Mouse (Mus musculus): ENCODE data around the gene Col12a1. TPM values are rescaled to one million over a fixed set of nuclear protein-coding genes. Genes with fewer than 3 reads are reported as not detected.
"Not testable (repeated sequence)": the region's sequence is repeated elsewhere in the genome, so short reads cannot be mapped to it uniquely, and the experiment has no call there.

Col12a1 gene
- total and polyA plus RNA-seq, 3 experiments, result 0.07 to 0.46 (median 0.21) TPM

DNA sequence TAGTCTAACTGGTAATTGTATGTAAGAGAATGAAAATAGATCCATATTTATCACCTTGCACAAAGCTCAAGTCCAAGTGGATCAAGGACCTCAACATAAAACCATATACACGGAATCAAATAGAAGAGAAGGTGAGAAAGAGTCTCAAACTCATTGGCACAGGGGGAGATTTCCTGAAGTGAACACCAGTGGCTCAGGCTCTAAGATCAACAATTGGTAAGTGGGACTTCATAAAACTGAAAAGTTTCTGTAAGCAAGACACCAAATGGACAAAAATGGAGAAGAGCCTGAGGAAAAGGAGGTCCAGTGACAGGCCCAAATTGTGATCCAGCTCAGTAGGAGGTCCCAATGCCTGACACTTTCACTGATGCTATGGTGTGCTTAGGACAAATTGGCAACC, 49.8 kb downstream of the Col12a1 start:
- H3K4me1 ChIP-seq (ENCODE audit: control insufficient read depth in 1 of 2, insufficient read depth in 2 of 2); in situ Hi-C loops (cut with MboI; ENCODE audit: low pct_ligation_motif_present, low pct_unique_long_range_greater_than_20kb, low sequenced_read_pairs); H3K4me3 ChIP-seq (replicated peaks in 1 of 3; ENCODE audit: low read depth in 2 of 3, low read length in 2 of 3, poor library complexity in 1 of 3); H3K79me2 ChIP-seq (replicated peaks; ENCODE audit: control insufficient read depth, extremely low read depth, insufficient read depth, poor library complexity, severe bottlenecking); H3K4me2 ChIP-seq (ENCODE audit: insufficient read depth, low read depth, poor library complexity, severe bottlenecking); H3K27ac ChIP-seq (ENCODE audit: insufficient read depth, low read depth); H3K9ac ChIP-seq (ENCODE audit: insufficient read depth, low read depth); H3K9me3 ChIP-seq (replicated peaks; ENCODE audit: low read length); H3K36me3 ChIP-seq (replicated peaks in 1 of 2; ENCODE audit: control insufficient read depth in 1 of 2, insufficient read depth in 1 of 2, low read length in 1 of 2); DNase-seq (ENCODE audit: extremely low read depth); H3K27me3 ChIP-seq (replicated peaks); dilution Hi-C loops (cut with MboI; ENCODE audit: extremely low pct_ligation_motif_present, extremely low pct_unique_long_range_greater_than_20kb, low sequenced_read_pairs): not testable (repeated sequence)

DNA sequence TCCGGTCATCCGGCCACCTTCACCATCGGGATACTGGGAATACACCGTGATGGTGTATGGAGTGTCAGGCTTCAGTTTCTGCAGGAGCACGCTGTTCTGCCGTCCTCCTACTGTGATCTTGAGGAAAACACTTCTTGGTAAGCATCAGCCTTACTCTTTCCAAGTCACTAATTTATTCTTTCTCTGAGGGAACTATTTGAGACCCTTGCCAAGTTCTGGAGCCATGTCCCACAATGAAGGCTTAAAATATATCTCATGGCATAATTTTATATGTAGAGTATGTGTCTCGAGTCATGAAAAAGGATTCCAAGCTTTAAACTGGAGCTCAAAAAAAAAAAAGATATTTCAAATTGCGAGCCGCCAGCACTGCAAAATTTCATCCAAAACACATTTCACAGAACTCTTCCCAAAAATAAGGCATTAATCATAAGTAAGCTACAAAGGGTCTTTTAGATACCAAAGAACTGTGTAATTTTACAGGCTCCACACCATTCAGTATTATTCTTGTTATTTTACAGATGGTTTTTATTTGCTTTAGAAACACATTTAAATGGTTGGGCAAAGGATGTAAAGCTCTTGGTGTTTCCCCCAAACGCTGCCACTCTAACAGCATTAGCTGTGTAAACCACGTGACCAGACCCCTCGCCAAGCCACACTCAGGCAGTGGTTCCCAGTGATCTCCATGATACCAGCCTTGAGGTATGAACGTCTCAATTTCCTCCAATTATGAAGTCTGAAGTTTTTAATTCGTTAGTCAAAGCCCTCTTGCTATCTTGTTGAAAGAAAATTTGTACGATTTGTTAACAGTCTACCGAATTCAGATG, 65.1 kb downstream of the Col12a1 start:
- H3K27me3 ChIP-seq (replicated peaks), result no peaks in the 10 kb centered on the region
- no peak overlapping the region for H3K4me3 ChIP-seq (replicated peaks in 1 of 3; ENCODE audit: low read depth in 2 of 3, low read length in 2 of 3, poor library complexity in 1 of 3)
- no peaks in the 10 kb centered on the region for H3K79me2 ChIP-seq (replicated peaks; ENCODE audit: control insufficient read depth, extremely low read depth, insufficient read depth, poor library complexity, severe bottlenecking)
- H3K9me3 ChIP-seq (replicated peaks; ENCODE audit: low read length), result no peaks in the 10 kb centered on the region
- H3K27ac ChIP-seq (ENCODE audit: insufficient read depth, low read depth), result no peak overlapping the region
- DNase-seq (ENCODE audit: extremely low read depth), result no peak
- H3K36me3 ChIP-seq (replicated peaks in 1 of 2; ENCODE audit: control insufficient read depth in 1 of 2, insufficient read depth in 1 of 2, low read length in 1 of 2), result no peaks in the 10 kb centered on the region
- peak; percentile 29 for TF ChIP-seq USF1 (IDR thresholded peaks at IDR 0.05; ENCODE audit: low read depth, low read length)
- no peak for TF ChIP-seq PAX5 (IDR thresholded peaks at IDR 0.05; ENCODE audit: low read length)
- dilution Hi-C loops (cut with MboI; ENCODE audit: extremely low pct_ligation_motif_present, extremely low pct_unique_long_range_greater_than_20kb, low sequenced_read_pairs) (no loop called here), in situ Hi-C loops (cut with MboI; ENCODE audit: low pct_ligation_motif_present, low pct_unique_long_range_greater_than_20kb, low sequenced_read_pairs) (no loop called here)
- no peak overlapping the region for H3K9ac ChIP-seq (ENCODE audit: insufficient read depth, low read depth)
- H3K4me2 ChIP-seq (ENCODE audit: insufficient read depth, low read depth, poor library complexity, severe bottlenecking), result no peak overlapping the region
- peaks cover under 1 to 14% of the 10 kb centered on the region in 2 experiments; a peak in 2 of 4 replicates for H3K4me1 ChIP-seq (ENCODE audit: control insufficient read depth in 1 of 2, insufficient read depth in 2 of 2)

DNA sequence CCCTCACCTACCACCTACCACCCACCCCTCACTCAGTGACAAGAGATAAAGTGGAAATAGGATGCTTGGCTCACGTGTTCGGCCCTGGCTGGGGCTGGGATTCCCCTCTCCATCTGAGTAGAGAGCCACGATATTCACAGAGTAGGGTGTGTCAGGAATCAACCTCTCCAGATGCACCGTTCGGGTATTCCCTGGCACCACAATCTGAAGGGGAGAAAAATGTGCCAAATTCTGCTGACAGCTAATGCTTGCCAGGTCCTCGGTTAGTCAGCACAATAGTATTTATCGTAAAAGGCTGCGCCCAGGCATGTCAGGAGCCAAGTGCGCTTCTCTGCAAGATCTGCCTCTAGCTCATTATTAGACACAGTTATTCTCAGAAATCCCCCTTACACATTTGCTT, 70.0 kb downstream of the Col12a1 start:
- H3K36me3 ChIP-seq (replicated peaks in 1 of 2; ENCODE audit: control insufficient read depth in 1 of 2, insufficient read depth in 1 of 2, low read length in 1 of 2), result no peaks in the 10 kb centered on the region
- no peak overlapping the region for H3K9ac ChIP-seq (ENCODE audit: insufficient read depth, low read depth)
- dilution Hi-C loops (cut with MboI; ENCODE audit: extremely low pct_ligation_motif_present, extremely low pct_unique_long_range_greater_than_20kb, low sequenced_read_pairs) (no loop called here), in situ Hi-C loops (cut with MboI; ENCODE audit: low pct_ligation_motif_present, low pct_unique_long_range_greater_than_20kb, low sequenced_read_pairs) (no loop called here)
- H3K4me1 ChIP-seq (ENCODE audit: control insufficient read depth in 1 of 2, insufficient read depth in 2 of 2), result peaks cover 10 to 25% of the 10 kb centered on the region in 2 experiments
- H3K9me3 ChIP-seq (replicated peaks; ENCODE audit: low read length), result no peaks in the 10 kb centered on the region
- H3K27ac ChIP-seq (ENCODE audit: insufficient read depth, low read depth), result 0 out of 2 replicates have a peak overlapping the region, but pooled peaks have one; percentile 1
- peak; percentile 43 for DNase-seq (ENCODE audit: extremely low read depth)
- no peak overlapping the region for H3K4me3 ChIP-seq (replicated peaks in 1 of 3; ENCODE audit: low read depth in 2 of 3, low read length in 2 of 3, poor library complexity in 1 of 3)
- H3K79me2 ChIP-seq (replicated peaks; ENCODE audit: control insufficient read depth, extremely low read depth, insufficient read depth, poor library complexity, severe bottlenecking), result no peaks in the 10 kb centered on the region
- H3K27me3 ChIP-seq (replicated peaks), result no peaks in the 10 kb centered on the region
- peak overlapping the region; percentile 55 for H3K4me2 ChIP-seq (ENCODE audit: insufficient read depth, low read depth, poor library complexity, severe bottlenecking)
- TF ChIP-seq UBTF (IDR thresholded peaks at IDR 0.05; ENCODE audit: low read depth, low read length) (no peak), MAFK (IDR thresholded peaks at IDR 0.05; ENCODE audit: insufficient replicate concordance, low read length) (0 out of 2 replicates have a peak, but pooled peaks have one; percentile 10), TBP (conservative IDR thresholded peaks at IDR 0.05; ENCODE audit: low read depth, low read length) (no peak), ZNF384 (IDR thresholded peaks at IDR 0.05; ENCODE audit: low read depth, low read length) (no peak), CHD2 (IDR thresholded peaks at IDR 0.05; ENCODE audit: low read length) (no peak), CTCF (conservative IDR thresholded peaks at IDR 0.05 in 1 of 2, IDR thresholded peaks at IDR 0.05 in 1 of 2; ENCODE audit: low read depth in 2 of 2, low read length in 2 of 2) (no peak), MXI1 (IDR thresholded peaks at IDR 0.05; ENCODE audit: low read depth, low read length) (0 out of 2 replicates have a peak, but pooled peaks have one; percentile 16), HCFC1 (IDR thresholded peaks at IDR 0.05; ENCODE audit: low read depth, low read length) (no peak), ZMIZ1 (IDR thresholded peaks at IDR 0.05; ENCODE audit: low read depth, low read length) (no peak), NELFE (IDR thresholded peaks at IDR 0.05; ENCODE audit: low read depth, low read length) (no peak), CHD1 (IDR thresholded peaks at IDR 0.05; ENCODE audit: low read depth, low read length) (peak; percentile 79; the same call in 1 of the 2 replicates), MAX (IDR thresholded peaks at IDR 0.05; ENCODE audit: low read length) (no peak), SIN3A (IDR thresholded peaks at IDR 0.05; ENCODE audit: low read length) (no peak), ZKSCAN1 (IDR thresholded peaks at IDR 0.05; ENCODE audit: borderline replicate concordance, low read depth, low read length) (no peak), EP300 (IDR thresholded peaks at IDR 0.05; ENCODE audit: low read length) (no peak), RCOR1 (conservative IDR thresholded peaks at IDR 0.05; ENCODE audit: low read depth, low read length) (no peak), E2F4 (IDR thresholded peaks at IDR 0.05; ENCODE audit: insufficient replicate concordance, low read depth, low read length) (no peak), POLR2A (IDR thresholded peaks at IDR 0.05; ENCODE audit: low read depth, low read length) (0 out of 2 replicates have a peak, but pooled peaks have one; percentile 30), TCF12 (IDR thresholded peaks at IDR 0.05; ENCODE audit: low read depth, low read length) (no peak), SMC3 (IDR thresholded peaks at IDR 0.05; ENCODE audit: low read depth, low read length) (no peak), IRF4 (IDR thresholded peaks at IDR 0.05; ENCODE audit: low read depth, low read length) (peak; percentile 75), NRF1 (IDR thresholded peaks at IDR 0.05; ENCODE audit: low read depth, low read length) (no peak), USF2 (conservative IDR thresholded peaks at IDR 0.05; ENCODE audit: low read depth, low read length) (no peak), POLR2AphosphoS2 (IDR thresholded peaks at IDR 0.05; ENCODE audit: low read depth, low read length) (no peak)

Data from CH12.LX (cell line).